Mouse (Mus musculus) thymus, adult 2 months (tissue): ENCODE results near the gene Ebf1. TPM values are rescaled to one million over a fixed set of nuclear protein-coding genes. Genes with fewer than 3 reads are reported as not detected.

ENCODE experiments used
- DNase-seq: peaks from one replicate; pipeline ENCODE4 v3.0.0; 2021
- H3K27ac ChIP-seq: fragments of 200-500 bp; 2 replicates; pipeline ENCODE4 v1.5.1; 2012; ENCODE audit warnings: low read length, control low read depth; ENCODE audit not compliant: control insufficient read depth, insufficient read depth
- H3K27me3 ChIP-seq: fragments of 200-500 bp; 2 replicates; pipeline ENCODE4 v1.6.1; 2012; ENCODE audit warnings: mild to moderate bottlenecking, low read length, moderate library complexity, mixed read lengths; ENCODE audit not compliant: control insufficient read depth, insufficient read depth
- H3K36me3 ChIP-seq: fragments of 200-500 bp; 2 replicates; pipeline ENCODE4 v1.6.1; 2012; ENCODE audit warnings: mild to moderate bottlenecking, low read length, moderate library complexity; ENCODE audit not compliant: control insufficient read depth, insufficient read depth
- H3K4me1 ChIP-seq: fragments of 200-500 bp; replicated peaks from 2 replicates; pipeline ENCODE4 v1.6.1; 2012; ENCODE audit warnings: low read length; ENCODE audit not compliant: control insufficient read depth, insufficient read depth
- H3K4me3 ChIP-seq: fragments of 200-500 bp; 2 replicates; pipeline ENCODE4 v1.5.1; 2012; ENCODE audit warnings: mild to moderate bottlenecking, low read length, control low read depth, moderate library complexity; ENCODE audit not compliant: control insufficient read depth, insufficient read depth
- CTCF ChIP-seq: fragments of 200-500 bp; IDR thresholded peaks from 2 replicates; pipeline ENCODE4 v1.5.1; 2012; ENCODE audit warnings: mild to moderate bottlenecking, control low read depth, low read length, moderate library complexity, borderline replicate concordance; ENCODE audit not compliant: control insufficient read depth, poor library complexity, insufficient read depth; ENCODE audit errors: extremely low read depth
- POLR2A ChIP-seq: fragments of 200-500 bp; IDR thresholded peaks from 2 replicates; pipeline ENCODE4 v1.6.1; 2012; ENCODE audit warnings: mild to moderate bottlenecking, low read length, control low read depth, moderate library complexity; ENCODE audit not compliant: control insufficient read depth, poor library complexity, insufficient read depth; ENCODE audit errors: extremely low read depth
- WGBS: fragments of 180-500 bp; shearing (Covaris S2); methylation state at CpG from one replicate; pipeline ENCODE4 v1.1.7; 2018; 5-methylcytosine and 5-hydroxymethylcytosine counted together
- polyA plus RNA-seq: library from polyadenylated mRNA; depleted of rRNA; stranded (reverse); fragments of >200 nt; gene quantifications from 2 replicates; pipeline ENCODE4 v1.2.3, GENCODE M21; 2012

The Ebf1 gene
- polyA plus RNA-seq, 1 experiment, result 4.4 TPM

GRCm38 (mm10) chr11:44746731-44747130 is 129.6 kb downstream of the Ebf1 start:
- no peak for TF ChIP-seq POLR2A
- TF ChIP-seq CTCF, result no peak
- Histone ChIP-seq H3K4me1 (no peaks in the 10 kb centered on the region), H3K27me3 (no peaks in the 10 kb centered on the region), H3K36me3 (no peaks in the 10 kb centered on the region), H3K27ac (no peak overlapping the region), H3K4me3 (no peak overlapping the region)
- no peak for DNase-seq
- 53% methylated on average over 3 of the region's 3 CpGs for WGBS

GRCm38 (mm10) chr11:44749309-44749708 is 132.2 kb downstream of the Ebf1 start:
- no peak for TF ChIP-seq POLR2A
- no peak for TF ChIP-seq CTCF
- WGBS, result 96% methylated on average over 3 of the region's 3 CpGs

GRCm38 (mm10) chr11:44754336-44754735 is 137.2 kb downstream of the Ebf1 start:
- Histone ChIP-seq H3K4me1 (no peaks in the 10 kb centered on the region), H3K36me3 (no peaks in the 10 kb centered on the region), H3K4me3 (no peak overlapping the region), H3K27me3 (no peaks in the 10 kb centered on the region), H3K27ac (no peak overlapping the region)
- WGBS, result 95% methylated on average over 4 of the region's 4 CpGs
- no peak for TF ChIP-seq CTCF
- TF ChIP-seq POLR2A, result no peak
- DNase-seq, result no peak

More at GRCm38 (mm10) chr11:44749309-44749708, 132.2 kb downstream of the Ebf1 start:
- DNase-seq, result no peak
- Histone ChIP-seq H3K27me3 (no peaks in the 10 kb centered on the region), H3K27ac (no peak overlapping the region), H3K4me3 (no peak overlapping the region), H3K4me1 (no peaks in the 10 kb centered on the region), H3K36me3 (no peaks in the 10 kb centered on the region)

GRCm38 (mm10) chr11:44756321-44756720 is 139.2 kb downstream of the Ebf1 start:
- Histone ChIP-seq H3K27ac (no peak overlapping the region), H3K36me3 (no peaks in the 10 kb centered on the region), H3K4me3 (no peak overlapping the region), H3K4me1 (no peaks in the 10 kb centered on the region), H3K27me3 (no peaks in the 10 kb centered on the region)
- no peak for DNase-seq
- TF ChIP-seq CTCF, result no peak
- TF ChIP-seq POLR2A, result no peak
- WGBS, result 85% methylated on average over 7 of the region's 7 CpGs

GRCm38 (mm10) chr11:44758857-44759256 is 141.7 kb downstream of the Ebf1 start:
- Histone ChIP-seq H3K4me3 (no peak overlapping the region), H3K27ac (no peak overlapping the region), H3K27me3 (no peaks in the 10 kb centered on the region), H3K4me1 (no peaks in the 10 kb centered on the region), H3K36me3 (no peaks in the 10 kb centered on the region)
- TF ChIP-seq CTCF (no peak), POLR2A (no peak)
- no peak for DNase-seq
- 60% methylated on average over 4 of the region's 4 CpGs for WGBS

- 51% methylated on average over 20 of the region's 20 CpGs for WGBS
- no peak for DNase-seq
- H3K36me3 ChIP-seq, result no peaks in the 10 kb centered on the region
- no peak overlapping the region for H3K4me3 ChIP-seq
- H3K4me1 ChIP-seq, result no peaks in the 10 kb centered on the region
- H3K27ac ChIP-seq, result no peak overlapping the region
- H3K27me3 ChIP-seq, result no peaks in the 10 kb centered on the region
- TF ChIP-seq CTCF, result no peak
- no peak for TF ChIP-seq POLR2A
Observed at GRCm38 (mm10) chr11:44761128-44761996, 144.2 kb downstream of the Ebf1 start.
